Mouse (Mus musculus) MEL (cell line): ENCODE data around the gene Il5. TPM values are rescaled to one million over a fixed set of nuclear protein-coding genes. Genes with fewer than 3 reads are reported as not detected.

Experiments
- DNase-seq: peaks from one replicate; pipeline ENCODE4 v3.0.0; 2011; ENCODE audit warnings: low read depth, low spot score
- H3K27ac ChIP-seq: 2 replicates; pipeline ENCODE4 v1.5.1; 2012; ENCODE audit warnings: low read depth, mild to moderate bottlenecking, control low read depth, low read length, moderate library complexity; ENCODE audit not compliant: control insufficient read depth
- H3K27me3 ChIP-seq, 2 experiments: fragments of 150-350 bp in 1 of 2; sonication (generic) in 1 of 2; 2 replicates each; pipeline ENCODE4 v1.6.1; 2012; ENCODE audit warnings: low read length in 2 of 2, mild to moderate bottlenecking in 2 of 2, improper control_type of control experiment in 1 of 2, moderate library complexity in 1 of 2; ENCODE audit not compliant: insufficient read depth in 2 of 2, control insufficient read depth in 1 of 2
- H3K36me3 ChIP-seq, 2 experiments: 2 replicates each; pipeline ENCODE4 v1.6.1; 2012 to 2014; ENCODE audit warnings: low read length in 2 of 2, improper control_type of control experiment in 1 of 2, inconsistent platforms in 1 of 2, mild to moderate bottlenecking in 1 of 2; ENCODE audit not compliant: insufficient read depth in 2 of 2, control insufficient read depth in 1 of 2
- H3K4me1 ChIP-seq, 2 experiments: fragments of 150-350 bp in 1 of 2; sonication (generic) in 1 of 2; 2 replicates each; pipeline ENCODE4 v1.6.1; 2012; ENCODE audit warnings: low read length in 2 of 2, improper control_type of control experiment in 1 of 2, mild to moderate bottlenecking in 1 of 2; ENCODE audit not compliant: insufficient read depth in 2 of 2, control insufficient read depth in 1 of 2
- H3K4me3 ChIP-seq, 2 experiments: fragments of 150-350 bp in 1 of 2; sonication (generic) in 1 of 2; 2 replicates each; pipeline ENCODE4 v1.5.1; 2012; ENCODE audit warnings: low read depth in 2 of 2, low read length in 2 of 2, mild to moderate bottlenecking in 2 of 2, moderate library complexity in 2 of 2, control low read depth in 1 of 2, improper control_type of control experiment in 1 of 2; ENCODE audit not compliant: control insufficient read depth in 1 of 2, insufficient read depth in 1 of 2
- H3K79me2 ChIP-seq: 2 replicates; pipeline ENCODE4 v1.6.1; 2012; ENCODE audit warnings: mild to moderate bottlenecking, low read length, moderate library complexity; ENCODE audit not compliant: control insufficient read depth, poor library complexity, insufficient read depth
- H3K9ac ChIP-seq: 2 replicates; pipeline ENCODE4 v1.6.1; 2012; ENCODE audit warnings: low read depth, mild to moderate bottlenecking, control low read depth, low read length, moderate library complexity; ENCODE audit not compliant: control insufficient read depth, poor library complexity, severe bottlenecking
- H3K9me3 ChIP-seq: fragments of 150-350 bp; sonication (generic); replicated peaks from 2 replicates; pipeline ENCODE4 v1.6.1; 2012; ENCODE audit warnings: mild to moderate bottlenecking, low read length, improper control_type of control experiment, moderate library complexity; ENCODE audit not compliant: insufficient read depth
- BHLHE40 ChIP-seq: IDR thresholded peaks from 2 replicates; pipeline ENCODE4 v1.6.1; 2012; ENCODE audit warnings: low read depth, mild to moderate bottlenecking, inconsistent platforms, low read length, improper control_type of control experiment, borderline replicate concordance
- CTCF ChIP-seq, 3 experiments: IDR thresholded peaks in 2 of 3; conservative IDR thresholded peaks in 1 of 3; 2 replicates each; pipeline ENCODE4 v1.5.1; 2011 to 2012; ENCODE audit warnings: low read length in 3 of 3, low read depth in 2 of 3, mild to moderate bottlenecking in 2 of 3, improper control_type of control experiment in 1 of 3, inconsistent platforms in 1 of 3, mixed read lengths in 1 of 3, moderate library complexity in 1 of 3; ENCODE audit not compliant: control insufficient read depth in 1 of 3, insufficient read depth in 1 of 3, poor library complexity in 1 of 3, severe bottlenecking in 1 of 3
- E2F4 ChIP-seq: IDR thresholded peaks from 2 replicates; pipeline ENCODE4 v1.6.1; 2011; ENCODE audit warnings: low read depth, low read length, improper control_type of control experiment, borderline replicate concordance
- EP300 ChIP-seq, 2 experiments: IDR thresholded peaks; 2 replicates each; pipeline ENCODE4 v1.6.1; 2011; ENCODE audit warnings: improper control_type of control experiment in 2 of 2, low read length in 2 of 2, low read depth in 1 of 2, mild to moderate bottlenecking in 1 of 2
- GABPA ChIP-seq: IDR thresholded peaks from 2 replicates; pipeline ENCODE4 v1.6.1; 2012; ENCODE audit warnings: low read depth, mild to moderate bottlenecking, inconsistent platforms, low read length, improper control_type of control experiment, moderate library complexity
- HCFC1 ChIP-seq: IDR thresholded peaks from 2 replicates; pipeline ENCODE4 v1.6.1; 2012; ENCODE audit warnings: low read depth, mild to moderate bottlenecking, inconsistent platforms, low read length, improper control_type of control experiment, moderate library complexity
- MAFK ChIP-seq: IDR thresholded peaks from 2 replicates; pipeline ENCODE4 v1.6.1; 2011; ENCODE audit warnings: low read depth, mild to moderate bottlenecking, low read length, improper control_type of control experiment, borderline replicate concordance
- MYB ChIP-seq: IDR thresholded peaks from 2 replicates; pipeline ENCODE4 v1.6.1; 2011; ENCODE audit warnings: mild to moderate bottlenecking, low read depth, low read length, improper control_type of control experiment
- MYC ChIP-seq: IDR thresholded peaks from 2 replicates; pipeline ENCODE4 v1.6.1; 2011; ENCODE audit warnings: low read depth, mild to moderate bottlenecking, low read length, improper control_type of control experiment, moderate library complexity
- POLR2A ChIP-seq, 2 experiments: IDR thresholded peaks; 2 replicates each; pipeline ENCODE4 v1.6.1; 2011 to 2012; ENCODE audit warnings: low read length in 2 of 2, mild to moderate bottlenecking in 2 of 2, control low read depth in 1 of 2, improper control_type of control experiment in 1 of 2, low read depth in 1 of 2, moderate library complexity in 1 of 2; ENCODE audit not compliant: control insufficient read depth in 1 of 2, insufficient read depth in 1 of 2, poor library complexity in 1 of 2
- RAD21 ChIP-seq: IDR thresholded peaks from 2 replicates; pipeline ENCODE4 v1.6.1; 2011; ENCODE audit warnings: mild to moderate bottlenecking, low read depth, low read length, improper control_type of control experiment
- SIN3A ChIP-seq: IDR thresholded peaks from 2 replicates; pipeline ENCODE4 v1.6.1; 2012; ENCODE audit warnings: low read length, improper control_type of control experiment, inconsistent platforms
- TBP ChIP-seq: IDR thresholded peaks from 2 replicates; pipeline ENCODE4 v1.8.0; 2011; ENCODE audit warnings: low read depth, low read length, improper control_type of control experiment
- TCF12 ChIP-seq: IDR thresholded peaks from 2 replicates; pipeline ENCODE4 v1.6.1; 2014; ENCODE audit warnings: low read depth, mild to moderate bottlenecking, inconsistent platforms, low read length, improper control_type of control experiment, moderate library complexity
- UBTF ChIP-seq: IDR thresholded peaks from 2 replicates; pipeline ENCODE4 v1.6.1; 2012; ENCODE audit warnings: low read depth, mild to moderate bottlenecking, inconsistent platforms, low read length, improper control_type of control experiment, moderate library complexity, borderline replicate concordance; ENCODE audit not compliant: insufficient read depth
- USF1 ChIP-seq: IDR thresholded peaks from 2 replicates; pipeline ENCODE4 v1.6.1; 2014; ENCODE audit warnings: low read depth, mild to moderate bottlenecking, inconsistent platforms, low read length, improper control_type of control experiment, moderate library complexity
- USF2 ChIP-seq, 2 experiments: IDR thresholded peaks; 2 replicates each; pipeline ENCODE4 v1.6.1; 2011 to 2012; ENCODE audit warnings: improper control_type of control experiment in 2 of 2, low read length in 2 of 2, borderline replicate concordance in 1 of 2, inconsistent platforms in 1 of 2, low read depth in 1 of 2, mild to moderate bottlenecking in 1 of 2; ENCODE audit not compliant: insufficient read depth in 1 of 2
- ZKSCAN1 ChIP-seq: IDR thresholded peaks from 2 replicates; pipeline ENCODE4 v1.6.1; 2012; ENCODE audit warnings: low read depth, mild to moderate bottlenecking, inconsistent platforms, low read length, improper control_type of control experiment, moderate library complexity
- polyA plus RNA-seq, 2 experiments: library from polyadenylated mRNA; stranded (reverse) in 1 of 2; unstranded in 1 of 2; fragments of >175 nt in 1 of 2; fragments of >200 nt in 1 of 2; gene quantifications; 2 replicates each; pipeline versions ENCODE4 v1.2.1 to v1.2.4; 2012; ENCODE audit warnings: low replicate concordance in 2 of 2, low read depth in 1 of 2; ENCODE audit not compliant: insufficient read length in 2 of 2, insufficient read depth in 1 of 2, missing spikeins in 1 of 2
- total RNA-seq: library from RNA; depleted of rRNA; stranded (reverse); fragments of 300-350 nt; gene quantifications from 2 replicates; pipeline ENCODE4 v1.2.3, GENCODE M21; 2012

The Il5 gene
- total and polyA plus RNA-seq, 3 experiments = not detected

DNA sequence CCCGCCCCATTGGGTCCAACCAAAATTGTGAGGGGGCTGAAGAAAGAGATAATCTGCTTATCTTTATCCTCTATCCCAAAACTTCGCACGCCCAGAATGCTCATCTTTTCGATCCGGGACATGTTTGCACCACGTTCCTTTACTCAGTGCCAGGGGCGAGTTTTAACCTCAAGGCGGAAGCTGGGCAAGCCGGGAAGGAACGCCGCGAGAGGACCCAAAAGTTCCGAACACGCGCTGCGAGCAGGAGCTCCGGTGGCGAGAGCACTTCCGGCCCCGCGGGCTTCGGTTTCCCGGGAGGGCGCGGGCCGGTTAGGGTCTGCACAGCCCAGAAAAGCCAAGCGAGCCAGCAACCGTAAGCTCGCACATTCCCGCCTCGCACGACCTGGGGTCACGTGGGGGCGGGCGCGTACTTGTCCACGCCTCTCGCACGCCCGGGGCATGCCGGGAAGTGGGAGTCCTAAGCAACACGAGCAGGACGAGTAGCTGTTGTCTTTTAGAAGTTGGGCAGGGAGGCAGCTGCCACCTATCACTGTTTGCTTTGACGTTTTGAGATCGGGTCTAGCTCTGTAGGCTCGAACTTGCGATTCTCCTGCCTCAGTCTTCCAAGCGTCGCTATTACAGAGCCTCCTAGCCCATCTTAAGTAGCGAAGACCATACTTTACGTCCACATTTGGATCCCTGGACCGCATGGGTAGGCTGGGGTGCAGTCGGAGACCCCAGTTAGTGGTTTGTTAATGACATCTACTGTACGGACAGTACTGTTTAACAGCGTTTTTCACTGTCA lies 13.5 kb upstream of the Il5 start, which contains the start of gene Rad50 (continued):
- TF ChIP-seq UBTF (no peak), EP300 (IDR thresholded peaks at IDR 0.05; ENCODE audit: low read depth in 1 of 2, low read length in 2 of 2) (no peak)

DNA sequence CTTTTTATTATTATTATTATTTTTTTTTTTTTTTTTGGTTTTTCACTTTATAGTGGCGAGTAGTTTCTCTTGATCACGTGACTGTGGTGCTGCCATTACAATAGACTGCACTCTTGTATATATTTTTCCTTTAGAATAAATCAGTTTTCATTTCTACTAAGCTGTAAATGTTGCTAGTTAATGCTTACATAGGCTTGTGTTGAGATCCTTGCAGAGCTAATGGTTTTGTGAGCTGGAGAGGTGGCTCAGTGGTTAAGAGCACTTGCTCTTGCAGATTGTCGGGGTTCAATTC lies 12.9 kb upstream of the Il5 start:
- Histone ChIP-seq H3K4me3 (peak overlapping the region; percentile 59 to 88), H3K27ac (peak overlapping the region; percentile 97)

DNA sequence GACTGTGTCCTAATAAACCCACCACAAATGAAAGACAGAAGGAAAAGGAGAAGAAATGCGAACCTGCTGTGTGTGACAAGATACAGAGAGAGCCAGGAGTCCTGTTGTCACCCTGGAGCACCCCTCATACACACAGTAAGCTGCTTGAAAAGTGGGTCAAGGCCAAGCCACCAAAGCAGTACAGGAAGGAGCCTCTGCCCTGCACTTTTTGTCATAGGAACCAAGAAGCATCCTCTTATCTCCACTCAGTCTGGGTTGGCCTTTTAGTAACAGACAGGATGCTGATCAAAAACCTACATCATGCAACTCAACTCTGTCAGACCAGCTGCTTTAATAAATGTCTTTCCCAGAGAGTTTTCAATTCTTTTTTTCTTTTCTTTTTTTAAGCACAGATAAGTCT lies 893 bp upstream of the Il5 start:
- no peak overlapping the region for H3K4me3 ChIP-seq
- no peak for TF ChIP-seq POLR2A (IDR thresholded peaks at IDR 0.05; ENCODE audit: control insufficient read depth in 1 of 2, insufficient read depth in 1 of 2, low read depth in 1 of 2, low read length in 2 of 2, poor library complexity in 1 of 2)
- no peak for TF ChIP-seq MYB
- no peak for TF ChIP-seq TBP
- TF ChIP-seq ZKSCAN1 = no peak
- no peak for TF ChIP-seq MYC
- no peak for TF ChIP-seq CTCF (IDR thresholded peaks at IDR 0.05 in 2 of 3, conservative IDR thresholded peaks at IDR 0.05 in 1 of 3; ENCODE audit: control insufficient read depth in 1 of 3, insufficient read depth in 1 of 3, low read depth in 2 of 3, low read length in 3 of 3, poor library complexity in 1 of 3, severe bottlenecking in 1 of 3)
- TF ChIP-seq BHLHE40 = no peak
- no peak for TF ChIP-seq RAD21
- no peak for TF ChIP-seq E2F4
- no peak for TF ChIP-seq GABPA
- TF ChIP-seq HCFC1 = no peak
- peaks cover 3 to 18% of the 10 kb centered on the region in 2 experiments; a peak in 3 of 4 replicates for H3K27me3 ChIP-seq
- no peak overlapping the region for H3K27ac ChIP-seq
- no peaks in the 10 kb centered on the region for H3K4me1 ChIP-seq
- H3K79me2 ChIP-seq = no peaks in the 10 kb centered on the region
- H3K36me3 ChIP-seq = no peaks in the 10 kb centered on the region
- H3K9ac ChIP-seq = no peak overlapping the region
- no peaks in the 10 kb centered on the region for H3K9me3 ChIP-seq
- DNase-seq = no peak

More for the DNA sequence above, 12.9 kb upstream of the Il5 start:
- TF ChIP-seq SIN3A (no peak), USF1 (peak; percentile 93), CTCF (IDR thresholded peaks at IDR 0.05 in 2 of 3, conservative IDR thresholded peaks at IDR 0.05 in 1 of 3; ENCODE audit: control insufficient read depth in 1 of 3, insufficient read depth in 1 of 3, low read depth in 2 of 3, low read length in 3 of 3, poor library complexity in 1 of 3, severe bottlenecking in 1 of 3) (no peak), BHLHE40 (peak; percentile 85), TCF12 (no peak), UBTF (no peak), MAFK (no peak), RAD21 (no peak), USF2 (IDR thresholded peaks at IDR 0.05; ENCODE audit: borderline replicate concordance in 1 of 2, insufficient read depth in 1 of 2, low read depth in 1 of 2, low read length in 2 of 2) (peak; percentile 61 to 88; a peak in 3 of 4 replicates), E2F4 (no peak)
- no peaks in the 10 kb centered on the region for H3K9me3 ChIP-seq
- H3K36me3 ChIP-seq = peaks cover 4 to 25% of the 10 kb centered on the region in 2 experiments; a peak in 3 of 4 replicates
- DNase-seq = no peak
- H3K9ac ChIP-seq = peak overlapping the region; percentile 94
- H3K4me1 ChIP-seq = peaks cover 3 to 10% of the 10 kb centered on the region in 2 experiments
- no peaks in the 10 kb centered on the region for H3K27me3 ChIP-seq
- peaks cover 17% of the 10 kb centered on the region for H3K79me2 ChIP-seq
